Mouse (Mus musculus): ENCODE measurements around the gene Antxr1.

GRCm38 (mm10) chr6:87222854-87223631 is 112.6 kb downstream of the Antxr1 start:
- TF ChIP-seq CTCF (IDR thresholded peaks at IDR 0.05; ENCODE audit: low read depth) (no peak), EP300 (IDR thresholded peaks at IDR 0.05; ENCODE audit: low read depth) (no peak)
